Mouse (Mus musculus): ENCODE results near the gene Micu1.
A peak's percentile ranks its signal among the peaks of the same experiment; 100 is the strongest.

The Micu1 gene

DNA sequence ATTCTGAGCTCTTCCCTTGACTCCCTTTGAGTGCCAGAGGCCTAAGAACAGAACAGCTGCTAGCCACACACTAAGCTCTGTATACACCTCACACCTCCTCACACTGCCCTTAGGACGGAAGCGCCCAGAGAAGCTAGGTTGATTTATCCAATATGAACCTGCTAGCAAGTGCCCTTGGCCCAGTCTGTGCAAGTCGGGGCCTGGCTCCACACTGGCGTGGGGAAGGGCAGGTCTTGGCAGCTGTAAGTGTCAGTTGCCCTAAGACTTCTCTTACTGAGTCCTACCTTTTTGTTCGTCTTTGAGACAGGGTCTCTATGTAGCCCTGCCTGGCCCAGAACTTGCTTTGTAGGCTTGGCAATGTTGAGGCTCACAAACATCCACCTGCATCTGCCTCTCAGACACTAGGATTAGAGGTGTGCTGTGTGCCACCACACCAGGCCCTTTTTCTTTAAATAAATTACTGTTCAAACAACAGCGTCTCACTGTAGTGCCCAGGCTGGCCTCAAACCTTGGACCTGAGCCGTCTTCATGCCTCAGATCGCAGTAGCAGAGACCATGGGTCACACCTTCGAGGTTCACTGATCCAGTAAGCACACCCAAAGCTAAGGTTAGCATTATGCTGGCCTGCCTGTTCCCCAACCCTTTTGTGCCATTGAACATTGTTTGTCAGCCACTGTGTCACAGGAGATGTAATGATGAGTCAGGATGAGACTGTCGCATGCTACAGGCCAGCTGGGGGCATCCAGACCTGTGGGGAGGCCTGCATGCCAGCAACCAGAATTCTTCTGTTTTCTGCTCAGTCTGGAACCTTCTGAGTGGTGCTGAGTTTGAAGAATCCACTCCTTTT, 182.3 kb downstream of the Micu1 start:
- DNase-seq (ENCODE audit: low spot score in 2 of 2), result no peak

DNA sequence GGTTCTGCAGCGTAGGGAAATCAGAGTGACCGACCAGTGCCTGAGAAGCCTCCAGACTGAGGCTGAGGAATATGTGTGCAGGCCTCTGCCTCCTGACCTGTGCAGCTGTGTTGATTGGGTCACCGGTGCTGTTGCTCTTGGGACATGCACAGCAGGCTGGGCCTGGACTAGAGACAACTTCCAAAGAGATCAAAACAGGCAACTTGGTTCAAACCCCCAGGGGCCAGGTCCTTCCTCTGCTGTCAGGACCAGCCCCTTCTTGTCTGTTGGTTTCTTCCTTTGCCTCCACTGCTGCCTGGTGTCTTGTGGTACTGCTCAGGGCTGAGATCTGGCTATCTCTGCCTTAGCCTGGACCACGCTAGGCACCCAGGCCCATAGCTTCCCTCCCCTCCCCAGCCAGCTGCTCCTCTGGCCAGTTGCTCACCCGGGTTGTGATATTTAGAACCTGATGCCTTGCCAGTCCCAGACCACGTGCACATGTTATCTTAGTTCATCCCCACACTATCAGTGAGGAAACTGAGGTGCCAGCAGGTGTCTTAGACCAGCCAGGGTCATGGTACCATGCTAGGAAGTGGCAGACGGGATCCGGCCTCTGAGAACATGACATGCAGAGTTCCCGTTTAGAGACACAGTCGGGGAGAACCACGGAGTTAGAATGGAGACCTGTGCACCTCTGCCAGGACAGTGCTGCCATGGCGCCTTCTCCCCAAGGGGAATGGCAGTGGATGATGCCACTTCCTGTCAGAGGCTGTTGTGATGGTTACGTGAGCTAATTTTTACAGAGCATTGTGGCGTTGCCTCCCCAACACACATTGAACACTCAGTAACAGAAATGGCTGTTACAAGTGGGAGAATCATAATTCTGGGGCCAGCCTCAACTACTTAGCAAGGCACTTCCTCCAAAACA, 183.2 kb downstream of the Micu1 start:
- no peak for DNase-seq (ENCODE audit: low spot score in 2 of 2)

DNA sequence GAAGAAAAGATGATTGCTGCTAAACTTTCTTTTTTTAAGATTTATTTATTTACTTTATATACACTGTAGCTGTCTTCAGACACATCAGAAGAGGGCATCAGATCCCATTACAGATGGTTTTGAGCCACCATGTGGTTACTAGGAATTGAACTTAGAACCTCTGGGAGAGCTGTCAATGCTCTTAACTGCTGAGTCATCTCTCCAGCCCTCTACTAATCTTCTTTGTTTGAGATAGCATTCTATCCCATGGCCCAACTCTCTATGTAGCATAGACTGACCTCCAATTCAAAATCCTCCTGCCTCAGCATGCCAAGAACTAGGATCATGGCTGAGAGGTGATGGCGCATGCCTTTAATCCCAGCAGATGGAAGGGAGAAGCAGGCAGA, 183.8 kb downstream of the Micu1 start:
- DNase-seq (ENCODE audit: low spot score in 2 of 2), result no peak

DNA sequence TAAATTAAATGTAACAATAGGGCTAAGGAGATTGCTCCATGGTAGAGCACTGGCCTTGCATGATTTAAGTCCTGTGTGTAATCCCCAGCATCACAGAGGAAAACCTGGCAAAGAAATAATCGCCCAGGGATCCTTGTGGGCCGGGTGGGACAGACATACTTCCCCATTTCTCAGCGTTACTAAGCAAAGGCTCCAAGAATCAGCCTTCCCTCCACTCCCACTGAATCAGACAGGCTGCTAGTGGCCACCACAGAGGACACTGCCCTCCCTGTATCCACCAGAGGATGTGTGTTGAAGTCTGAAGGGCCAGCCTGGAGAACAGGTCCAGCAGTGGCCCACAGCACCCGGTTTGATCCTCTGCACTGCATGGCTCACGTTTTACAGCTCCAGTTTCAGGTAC, 185.2 kb downstream of the Micu1 start:
- no peak for DNase-seq (ENCODE audit: low spot score in 2 of 2)

DNA sequence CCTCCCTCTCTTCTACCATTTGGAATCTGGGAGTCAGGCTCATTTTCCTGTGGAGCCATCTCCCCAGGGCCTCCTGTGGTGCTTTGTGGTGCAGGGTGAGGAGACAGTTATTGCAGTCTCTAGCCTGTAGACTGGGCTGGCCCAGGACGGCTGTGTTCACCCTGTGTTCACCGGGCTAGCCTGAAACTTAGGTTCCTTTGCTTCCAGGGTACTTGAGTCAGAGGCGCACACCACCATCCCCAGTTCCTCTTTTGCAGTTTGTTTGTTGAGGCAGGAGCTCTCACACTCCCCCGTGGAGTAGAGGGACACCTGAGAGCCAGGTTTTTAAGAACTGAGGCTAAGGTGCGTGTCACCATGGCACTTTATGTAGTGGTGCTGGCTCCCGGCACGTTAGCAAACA, 187.1 kb downstream of the Micu1 start:
- no peak for DNase-seq (ENCODE audit: low spot score in 2 of 2)

DNA sequence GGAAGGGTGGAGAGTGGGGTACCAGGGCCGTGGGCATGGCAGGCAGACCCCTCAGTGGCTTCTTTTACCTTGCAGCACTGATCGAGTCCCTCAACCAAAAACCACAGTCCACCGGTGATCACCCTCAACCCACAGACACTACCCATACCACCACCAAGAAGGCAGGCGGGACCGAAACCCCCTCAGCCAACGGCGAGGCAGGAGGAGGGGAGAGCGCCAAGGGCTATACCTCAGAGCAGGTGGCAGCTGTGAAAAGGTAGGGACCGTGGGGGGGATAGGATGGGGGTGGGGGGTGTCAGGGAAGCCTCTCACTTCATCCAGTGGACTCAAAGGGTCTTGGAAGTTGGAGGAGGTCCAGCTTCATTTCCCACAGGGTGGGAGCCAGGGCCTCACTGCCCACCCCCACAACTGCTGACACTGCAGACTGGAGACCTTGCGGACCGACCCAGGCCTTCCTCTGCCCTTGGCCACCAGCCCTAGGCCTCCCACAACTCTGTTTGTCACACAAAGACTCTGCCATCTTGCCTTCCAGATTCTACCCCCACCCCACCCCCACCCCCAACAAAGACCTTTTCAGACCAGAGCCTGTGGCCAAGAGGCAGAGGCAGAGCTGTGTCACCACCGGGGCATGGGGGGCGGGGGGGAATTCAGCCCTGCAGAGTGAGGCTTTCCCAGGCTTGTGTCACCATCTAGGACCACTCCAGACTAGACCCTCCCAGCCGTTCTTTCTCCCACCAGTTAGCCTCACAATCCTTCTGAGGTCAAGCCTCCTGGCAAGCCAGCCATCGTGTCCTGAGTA, 187.9 kb downstream of the Micu1 start:
- DNase-seq (ENCODE audit: low spot score in 2 of 2), result no peak

DNA sequence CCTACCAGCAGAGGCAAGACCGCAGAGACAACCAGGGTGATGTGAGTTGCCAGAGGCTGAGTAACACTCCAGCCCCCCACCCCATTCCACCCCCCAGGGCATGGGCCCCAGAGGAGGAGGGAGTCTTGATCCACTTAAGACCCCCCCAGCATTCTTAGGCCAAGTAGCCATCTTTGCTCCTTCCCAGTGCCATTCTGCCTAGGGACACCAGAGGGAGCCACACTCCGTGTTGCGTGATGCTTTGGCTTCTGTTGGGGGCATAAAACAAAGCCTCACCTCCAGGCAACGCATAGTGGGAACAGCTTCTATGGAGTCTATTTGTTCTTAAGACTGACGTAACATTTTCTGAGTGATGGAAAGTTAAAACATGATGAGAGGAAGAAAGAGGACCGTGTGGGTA, 190.7 kb downstream of the Micu1 start:
- peak; percentile 67 to 79 for DNase-seq (ENCODE audit: low spot score in 2 of 2)

DNA sequence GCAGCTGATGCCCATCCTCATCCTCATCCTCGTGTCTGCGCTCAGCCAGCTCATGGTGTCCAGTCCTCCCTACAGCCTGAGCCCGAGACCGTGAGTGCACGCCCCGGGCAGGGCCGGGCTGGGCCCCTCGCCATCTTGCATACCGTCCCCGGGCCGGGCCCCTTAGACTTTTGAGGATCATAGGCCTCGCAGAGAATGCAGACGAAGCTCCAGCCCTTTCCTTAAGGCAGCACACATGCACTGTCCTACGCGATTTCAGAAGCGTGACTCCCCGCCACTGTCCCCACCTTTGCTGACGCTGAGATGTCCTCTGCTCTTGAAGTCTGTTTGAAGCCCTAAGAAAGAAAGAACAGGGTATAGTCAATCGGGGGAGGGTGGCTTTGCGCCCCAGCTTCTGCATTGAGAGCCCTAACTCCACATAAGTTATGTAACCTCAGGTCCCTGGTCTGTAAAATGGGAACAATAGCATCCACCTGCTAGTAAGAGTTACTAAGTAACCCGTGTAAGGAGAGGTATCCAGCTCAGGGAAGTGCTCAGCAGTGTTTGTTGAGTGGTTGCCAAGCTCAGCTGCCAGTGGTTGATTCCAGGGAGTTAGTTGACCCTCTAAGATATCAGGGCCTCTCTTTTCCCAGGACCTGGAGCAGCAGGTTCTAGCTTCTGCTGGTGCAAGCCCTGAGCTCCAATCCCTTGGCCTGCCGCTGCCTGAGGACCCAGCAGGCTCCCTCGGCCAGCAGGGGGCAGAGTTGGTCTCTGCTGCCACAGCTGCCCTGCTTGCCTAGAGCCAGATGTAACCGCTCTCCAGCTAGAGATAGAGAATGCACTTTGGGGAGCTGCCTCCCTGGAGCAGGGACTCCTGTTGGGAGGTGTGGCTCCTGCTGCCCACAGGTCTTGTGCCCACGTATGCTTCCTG, 192.2 kb downstream of the Micu1 start:
- DNase-seq (ENCODE audit: low spot score in 2 of 2), result peak; percentile 89 to 93

DNA sequence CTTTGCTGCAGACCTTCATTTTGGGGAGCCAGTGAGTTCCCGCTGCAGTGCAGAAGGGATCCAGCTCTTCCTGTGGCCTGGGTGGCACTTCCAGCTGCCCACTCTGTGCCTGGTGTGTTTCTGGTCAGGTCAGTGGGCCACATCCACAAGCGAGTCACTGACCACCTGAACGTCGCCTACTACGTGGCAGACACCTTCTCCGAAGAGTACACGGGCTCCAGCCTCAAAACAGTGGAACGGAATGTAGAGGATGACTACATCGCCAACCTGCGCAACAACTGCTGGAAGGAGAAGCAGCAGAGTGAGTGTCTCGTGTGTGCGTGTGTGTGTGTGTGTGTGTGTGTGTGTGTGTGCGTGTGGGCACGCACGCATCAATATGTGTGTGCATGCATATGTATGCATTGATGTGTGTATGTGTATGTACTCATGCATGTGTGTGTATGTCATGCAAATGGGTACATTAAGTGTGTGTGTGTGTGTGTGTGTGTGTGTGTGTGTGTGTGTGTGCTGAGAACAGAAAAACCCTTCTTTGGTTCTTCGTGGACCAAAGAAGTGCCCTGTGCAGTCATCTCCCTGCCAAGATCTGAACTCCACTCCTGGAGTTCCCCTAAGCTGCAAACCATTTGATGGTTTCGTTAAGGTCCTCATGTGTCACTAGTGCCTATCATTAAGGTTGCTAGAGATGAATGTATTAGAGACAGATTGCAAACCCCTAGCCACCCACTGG, 193.3 kb downstream of the Micu1 start:
- peak in 1 of 2 experiments; percentile 9 for DNase-seq (ENCODE audit: low spot score in 2 of 2)

DNA sequence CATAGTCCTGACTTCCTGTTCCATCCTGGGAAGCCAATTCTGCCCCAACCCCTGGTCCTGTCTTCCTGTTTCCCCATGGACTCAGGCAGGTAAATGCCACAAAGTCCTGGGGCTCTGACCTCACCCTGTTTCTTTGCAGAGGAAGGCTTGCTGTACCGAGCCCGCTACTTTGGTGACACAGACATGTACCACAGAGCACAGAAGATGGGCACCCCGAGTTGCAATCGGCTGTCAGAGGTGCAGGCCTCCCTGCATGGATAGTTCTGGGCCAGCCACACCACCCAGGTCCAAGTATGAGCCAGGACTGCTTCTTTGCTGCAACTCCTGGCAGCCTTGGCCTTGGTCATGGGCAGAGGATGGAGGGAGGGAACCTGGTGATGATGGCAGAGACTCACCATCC, 193.9 kb downstream of the Micu1 start:
- DNase-seq (ENCODE audit: low spot score in 2 of 2), result no peak

DNA sequence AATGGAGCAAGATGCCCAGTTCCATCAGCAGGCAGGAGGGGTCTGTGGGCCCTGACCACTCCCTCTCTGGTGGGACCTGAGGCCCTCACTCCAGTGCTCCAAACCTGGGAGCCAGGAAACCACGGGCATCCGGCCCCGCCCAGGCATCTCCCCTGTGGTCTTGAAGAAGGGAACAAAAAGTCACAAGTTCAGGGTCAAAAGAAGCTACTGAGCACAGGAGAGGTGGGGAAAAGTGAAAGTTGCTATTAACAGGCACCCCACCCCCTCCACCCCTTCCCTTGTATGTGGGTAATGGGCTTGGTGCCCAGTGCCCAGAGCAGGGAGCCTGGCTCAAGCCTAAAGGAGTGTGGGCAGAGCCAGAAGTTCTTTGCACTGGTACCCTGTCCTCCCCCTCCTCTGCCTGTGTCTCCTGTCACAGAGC, 194.6 kb downstream of the Micu1 start:
- DNase-seq (ENCODE audit: low spot score in 2 of 2), result peak; percentile 53 to 65

DNA sequence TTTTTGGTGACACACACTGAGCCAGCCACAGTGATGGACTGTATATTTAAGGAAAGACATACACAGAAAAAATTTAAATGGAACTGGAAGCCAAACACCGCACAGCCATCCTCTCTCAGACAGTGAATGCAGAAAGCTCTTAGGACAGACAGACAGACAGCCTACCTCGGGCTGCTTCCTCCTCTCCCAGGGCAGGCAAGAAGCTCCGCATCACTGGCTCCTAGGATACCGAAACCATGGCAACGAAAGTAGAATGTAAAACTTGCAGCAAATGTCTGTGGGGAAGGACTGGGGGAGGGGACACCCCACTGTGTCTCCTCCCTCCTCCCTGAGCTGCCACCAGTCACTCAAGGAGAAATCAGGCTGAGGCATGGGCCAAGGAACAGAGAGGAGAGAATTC, 195.2 kb downstream of the Micu1 start:
- DNase-seq (ENCODE audit: low spot score in 2 of 2), result peak in 1 of 2 experiments; percentile 58

DNA sequence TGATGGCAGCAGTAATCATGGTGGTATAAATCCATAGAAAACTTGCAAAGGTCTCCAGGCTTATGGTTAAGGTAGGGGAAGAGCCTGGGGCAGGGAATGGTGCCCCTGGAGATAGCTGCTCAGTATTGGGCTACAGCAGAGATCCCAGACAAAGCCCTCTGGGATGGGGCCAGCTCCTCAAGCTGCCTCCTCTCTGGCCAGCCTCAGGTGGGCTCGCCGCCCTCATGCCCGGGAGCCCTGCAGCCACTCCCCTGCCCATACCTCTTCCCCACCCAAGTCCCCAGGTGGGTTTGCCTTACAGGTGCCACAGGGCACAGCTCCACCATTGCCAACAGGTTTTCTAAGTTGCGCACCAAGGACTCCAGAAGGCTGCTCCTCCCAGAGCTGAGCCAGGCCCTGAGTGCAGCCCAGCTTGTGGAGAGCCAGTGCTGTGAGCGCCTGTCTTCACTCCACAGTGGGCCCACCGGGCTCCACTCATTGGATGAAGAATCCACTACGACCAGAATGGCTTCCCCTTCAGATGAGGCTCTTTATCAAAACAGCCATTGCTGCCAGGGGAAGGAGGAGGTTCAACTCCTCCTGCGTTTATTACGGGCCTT, 196.0 kb downstream of the Micu1 start:
- peak in 1 of 2 experiments; percentile 30 for DNase-seq (ENCODE audit: low spot score in 2 of 2)

DNA sequence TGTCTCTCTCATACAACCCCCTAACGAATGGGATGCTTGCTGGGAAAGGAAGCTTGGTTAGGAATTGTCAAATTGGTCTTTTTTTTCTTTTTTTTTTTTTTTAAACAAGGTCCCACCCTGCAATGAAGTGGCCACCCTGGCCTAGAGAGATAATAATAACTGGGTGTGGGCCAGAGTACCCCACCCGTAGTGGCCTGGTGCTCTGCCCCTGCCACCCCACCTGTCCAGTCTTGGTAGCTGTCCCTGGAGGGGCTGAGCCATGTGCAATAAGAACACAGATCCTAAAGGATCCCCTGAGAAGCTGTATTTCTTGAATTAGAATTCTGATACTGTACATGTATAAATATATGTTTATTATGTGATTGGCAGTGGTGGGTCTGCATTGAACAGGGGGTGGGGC, 196.7 kb downstream of the Micu1 start:
- DNase-seq (ENCODE audit: low spot score in 2 of 2), result peak in 1 of 2 experiments; percentile 48

DNA sequence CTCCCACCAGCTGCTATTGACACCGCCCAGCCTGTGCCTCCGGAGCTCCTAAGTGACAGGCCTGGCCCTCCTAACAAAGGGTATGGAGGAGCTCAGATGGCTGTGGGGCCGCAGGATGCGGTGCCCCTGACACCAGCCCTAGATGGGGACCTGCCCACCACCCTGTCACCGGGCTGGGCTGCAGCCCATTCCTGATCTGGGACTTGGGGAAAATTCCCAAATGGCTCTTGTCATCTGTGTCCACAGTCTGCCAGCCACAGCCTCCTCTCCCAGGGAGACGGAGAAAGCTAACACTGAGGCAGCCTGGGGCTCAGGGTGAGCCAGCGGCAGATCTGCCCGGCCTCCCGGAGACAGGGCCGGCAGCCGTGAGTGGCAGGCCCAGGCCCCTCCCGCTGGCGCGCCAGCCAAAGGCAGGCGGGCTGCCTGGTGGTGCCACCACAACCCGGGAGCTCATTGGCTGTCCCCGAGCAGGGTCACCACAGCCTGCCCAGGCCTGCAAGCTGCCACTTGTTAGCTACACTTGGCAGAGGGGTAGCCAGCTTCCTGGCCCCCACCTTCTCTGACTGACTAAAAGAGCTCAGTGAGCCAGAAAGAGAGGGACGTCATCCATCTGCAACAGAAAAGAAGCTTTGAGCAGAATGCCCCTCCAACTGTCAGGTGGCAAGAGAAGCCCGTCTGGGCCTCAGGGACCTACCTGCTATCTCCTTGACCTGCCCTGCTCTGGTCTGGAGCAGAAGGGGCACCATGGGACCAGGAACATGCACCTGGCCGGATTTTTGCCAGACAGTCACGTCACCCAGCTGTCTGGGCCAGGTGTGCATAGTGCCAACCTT, 197.3 kb downstream of the Micu1 start:
- peak; percentile 84 to 91 for DNase-seq (ENCODE audit: low spot score in 2 of 2)

DNA sequence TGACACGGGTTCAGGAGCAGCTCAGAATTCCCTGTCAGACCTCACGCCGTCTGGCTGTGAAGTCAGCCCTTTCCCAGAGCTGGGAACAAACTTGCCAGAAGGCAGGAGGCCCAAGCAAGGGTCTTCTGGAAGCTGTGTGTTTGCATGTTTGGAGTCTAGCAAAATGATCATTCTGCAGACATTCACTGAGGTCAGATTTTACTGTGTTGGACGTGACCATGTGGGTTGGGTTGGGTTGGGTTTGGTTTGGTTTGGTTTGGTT, 197.8 kb downstream of the Micu1 start:
- DNase-seq (ENCODE audit: low spot score in 2 of 2), result no peak

DNA sequence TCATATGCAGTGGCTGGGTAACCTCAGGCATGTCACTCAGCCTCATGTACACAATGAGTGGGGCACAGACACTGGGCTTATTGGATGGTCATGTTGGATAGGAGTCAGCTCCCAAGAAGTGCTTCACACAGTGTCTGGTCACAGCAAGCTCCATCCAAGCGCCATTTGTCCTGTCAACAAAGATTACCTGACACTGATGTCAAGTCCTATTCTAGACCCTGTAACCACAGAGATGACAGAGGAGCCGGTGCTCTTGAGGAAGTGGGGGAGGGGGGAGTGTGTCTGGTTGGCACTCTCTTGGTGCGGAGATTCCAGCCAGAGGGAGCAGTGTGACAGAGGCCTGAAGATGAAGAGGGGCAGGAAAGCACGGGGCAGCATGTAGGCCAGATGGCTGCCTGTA, 198.7 kb downstream of the Micu1 start:
- DNase-seq (ENCODE audit: low spot score in 2 of 2), result peak; percentile 41 to 47

DNA sequence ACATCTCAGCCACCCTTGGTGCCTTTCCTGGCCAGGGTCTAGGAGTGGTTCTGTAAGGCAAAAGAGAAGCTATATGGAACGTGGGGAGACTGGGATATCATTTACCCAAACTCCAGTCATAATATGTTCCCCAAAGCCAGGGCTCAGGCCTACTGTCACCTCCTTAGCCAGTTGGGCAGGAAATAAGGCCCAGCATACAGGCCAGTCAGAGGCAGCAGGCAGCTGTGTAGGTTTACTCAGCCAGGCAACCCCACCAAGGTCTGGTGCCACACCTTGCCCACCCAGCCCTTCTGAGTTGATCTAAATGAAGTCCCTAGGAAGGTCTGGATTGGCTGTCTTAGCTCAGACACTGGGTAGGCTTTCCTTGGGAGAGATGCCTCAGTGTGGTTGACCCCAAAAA, 199.2 kb downstream of the Micu1 start:
- DNase-seq (ENCODE audit: low spot score in 2 of 2), result peak in 1 of 2 experiments; percentile 16

DNA sequence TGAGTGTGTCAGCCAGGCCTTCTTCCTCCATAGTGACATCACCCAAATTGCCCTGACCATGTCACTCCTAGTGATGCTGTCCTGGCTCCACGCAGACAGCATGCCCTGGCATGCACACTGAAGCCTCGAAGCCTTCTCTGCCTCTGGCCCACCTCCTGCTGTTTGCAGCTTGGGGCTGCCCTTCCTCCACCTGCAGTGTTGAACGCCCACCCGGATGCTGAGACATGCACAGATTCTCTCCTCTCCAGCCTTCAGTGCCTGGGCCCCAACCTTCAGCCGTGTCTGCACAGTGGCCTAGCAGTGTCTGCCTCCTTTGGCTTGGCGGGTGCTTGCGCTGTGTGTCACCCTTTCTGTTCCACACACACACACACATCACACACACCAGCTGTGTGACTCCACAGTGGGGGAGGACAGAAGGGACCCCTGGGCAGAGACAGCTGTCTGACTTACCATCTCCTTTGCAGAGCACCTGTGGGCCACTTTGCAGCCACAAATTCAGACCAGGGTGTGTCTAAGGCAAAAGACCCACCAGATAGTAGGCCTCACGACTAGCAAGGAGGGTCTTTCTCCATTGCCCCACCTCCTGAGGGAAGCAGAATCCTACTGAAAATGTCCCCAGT, 199.8 kb downstream of the Micu1 start:
- DNase-seq (ENCODE audit: low spot score in 2 of 2), result peak in 1 of 2 experiments; percentile 65

Measured in spleen, postnatal 10 days (tissue).